Mouse (Mus musculus) spleen, adult 2 months (tissue): Measurements from ENCODE around the gene Gm10964.

ENCODE experiments used
- CTCF ChIP-seq: fragments of 200-500 bp; IDR thresholded peaks from 2 replicates; pipeline ENCODE4 v1.5.1; 2011; ENCODE audit warnings: mild to moderate bottlenecking, inconsistent platforms; ENCODE audit not compliant: insufficient read depth, insufficient read length, insufficient replicate concordance; ENCODE audit errors: extremely low read depth
- POLR2A ChIP-seq: fragments of 200-500 bp; IDR thresholded peaks from 2 replicates; pipeline ENCODE4 v1.6.1; 2011; ENCODE audit warnings: low read depth, low read length, inconsistent platforms

GRCm38 (mm10) chr3:103778660-103779059 is 39.5 kb downstream of the Gm10964 start:
- TF ChIP-seq CTCF (no peak), POLR2A (no peak)
